Mouse (Mus musculus): ENCODE results near the gene Bbx. TPM values are rescaled to one million over a fixed set of nuclear protein-coding genes. Genes with fewer than 3 reads are reported as not detected.

Gene Bbx
- total and polyA plus RNA-seq, 3 experiments, result 3.7 to 112 (median 43.7) TPM

DNA sequence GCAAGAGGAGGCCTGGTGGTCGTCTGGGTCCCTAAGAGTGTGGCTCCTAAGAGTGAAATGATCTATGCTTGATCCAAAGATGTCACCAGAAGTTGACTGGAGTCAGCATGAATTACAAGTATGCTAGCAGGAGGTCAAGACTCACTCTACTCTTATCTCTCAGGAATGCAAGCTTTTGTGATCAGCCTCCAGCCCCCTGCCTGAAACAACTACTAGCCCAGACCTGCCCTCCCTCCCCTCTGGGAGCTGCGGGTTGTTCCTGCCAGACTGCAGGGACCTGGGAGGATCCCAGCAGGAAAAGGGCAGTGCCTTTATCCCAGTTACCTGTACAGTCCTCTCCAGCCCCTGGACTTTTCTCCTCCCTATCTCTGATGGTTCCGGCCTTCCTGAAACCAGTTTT lies 27.0 kb upstream of the Bbx start:
- no peaks in the 10 kb centered on the region for H3K9me3 ChIP-seq (replicated peaks)
- TF ChIP-seq POLR2AphosphoS5 (IDR thresholded peaks at IDR 0.05; ENCODE audit: insufficient replicate concordance, low read depth, low read length) (no peak), CTCF (IDR thresholded peaks at IDR 0.05; ENCODE audit: low read depth, low read length) (no peak), GATA1 (IDR thresholded peaks at IDR 0.05; ENCODE audit: borderline replicate concordance, low read length) (no peak), TAL1 (conservative IDR thresholded peaks at IDR 0.05; ENCODE audit: low read depth, low read length) (no peak), GATA2 (IDR thresholded peaks at IDR 0.05; ENCODE audit: borderline replicate concordance, low read depth, low read length) (no peak)
- no peaks in the 10 kb centered on the region for H3K36me3 ChIP-seq (replicated peaks)
- peaks cover 12% of the 10 kb centered on the region for H3K27me3 ChIP-seq (ENCODE audit: insufficient read depth, low read length)
- H3K4me1 ChIP-seq (ENCODE audit: insufficient read depth, low read depth, low read length), result no peaks in the 10 kb centered on the region
- no peak overlapping the region for H3K4me3 ChIP-seq (ENCODE audit: low read depth, low read length)
- ATAC-seq (ENCODE audit: extremely low read depth, insufficient number of reproducible peaks, low FRiP score, poor library complexity, severe bottlenecking) (no peak), DNase-seq (ENCODE audit: low spot score) (no peak)

DNA sequence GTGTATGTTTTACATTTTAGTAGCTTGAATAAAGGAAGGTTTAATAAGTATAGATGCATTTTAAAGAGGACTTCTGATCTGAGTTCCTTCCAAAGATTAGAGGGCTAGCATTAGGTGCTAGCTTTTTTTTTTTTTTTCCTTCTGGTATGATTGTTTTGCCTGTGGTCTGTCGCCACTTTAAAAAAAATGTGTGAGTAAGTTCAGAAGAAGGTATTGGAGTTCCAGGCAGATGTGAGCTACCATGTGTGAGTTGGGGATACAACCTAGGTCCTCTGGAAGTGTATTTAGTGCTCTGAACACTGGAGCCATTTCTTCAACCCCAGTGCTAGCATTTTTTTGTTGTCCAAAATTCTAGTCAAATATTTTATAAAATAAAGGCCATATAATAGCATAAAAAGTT lies 23.9 kb upstream of the Bbx start:
- DNase-seq (ENCODE audit: low spot score) (no peak), ATAC-seq (ENCODE audit: extremely low read depth, insufficient number of reproducible peaks, low FRiP score, poor library complexity, severe bottlenecking) (no peak)
- H3K36me3 ChIP-seq (replicated peaks), result no peaks in the 10 kb centered on the region
- no peaks in the 10 kb centered on the region for H3K4me1 ChIP-seq (ENCODE audit: insufficient read depth, low read depth, low read length)
- H3K27me3 ChIP-seq (ENCODE audit: insufficient read depth, low read length), result peaks cover 15% of the 10 kb centered on the region
- no peaks in the 10 kb centered on the region for H3K9me3 ChIP-seq (replicated peaks)
- no peak overlapping the region for H3K4me3 ChIP-seq (ENCODE audit: low read depth, low read length)
- no peak for TF ChIP-seq GATA1 (IDR thresholded peaks at IDR 0.05; ENCODE audit: borderline replicate concordance, low read length)
- TF ChIP-seq POLR2AphosphoS5 (IDR thresholded peaks at IDR 0.05; ENCODE audit: insufficient replicate concordance, low read depth, low read length), result no peak
- TF ChIP-seq CTCF (IDR thresholded peaks at IDR 0.05; ENCODE audit: low read depth, low read length), result no peak
- no peak for TF ChIP-seq GATA2 (IDR thresholded peaks at IDR 0.05; ENCODE audit: borderline replicate concordance, low read depth, low read length)
- TF ChIP-seq TAL1 (conservative IDR thresholded peaks at IDR 0.05; ENCODE audit: low read depth, low read length), result no peak

DNA sequence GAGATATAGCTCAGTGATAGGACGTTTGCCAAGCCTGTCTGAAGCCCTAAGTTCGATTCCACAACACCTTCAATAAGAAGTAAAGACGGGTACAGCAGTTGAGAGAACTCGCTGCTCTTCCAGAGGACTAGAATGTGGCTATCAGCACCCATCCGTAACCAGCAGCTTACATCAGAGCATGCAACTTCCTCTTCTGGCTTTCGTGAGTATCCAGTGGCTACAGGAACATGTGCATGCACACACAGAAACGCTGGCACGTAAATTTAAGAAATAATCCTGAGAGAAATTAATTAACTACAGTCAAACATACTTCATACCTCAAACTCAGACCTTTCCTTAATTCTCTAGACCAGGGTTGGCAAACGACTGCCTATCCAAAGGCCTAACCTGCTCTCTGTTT lies 16.9 kb upstream of the Bbx start:
- Histone ChIP-seq H3K4me3 (ENCODE audit: low read depth, low read length) (no peak overlapping the region), H3K9me3 (replicated peaks) (no peaks in the 10 kb centered on the region), H3K36me3 (replicated peaks) (no peaks in the 10 kb centered on the region), H3K4me1 (ENCODE audit: insufficient read depth, low read depth, low read length) (peaks cover 9% of the 10 kb centered on the region), H3K27me3 (ENCODE audit: insufficient read depth, low read length) (peaks cover 9% of the 10 kb centered on the region; the same call in 1 of the 2 replicates)
- TF ChIP-seq TAL1 (conservative IDR thresholded peaks at IDR 0.05; ENCODE audit: low read depth, low read length) (no peak), POLR2AphosphoS5 (IDR thresholded peaks at IDR 0.05; ENCODE audit: insufficient replicate concordance, low read depth, low read length) (no peak), GATA2 (IDR thresholded peaks at IDR 0.05; ENCODE audit: borderline replicate concordance, low read depth, low read length) (no peak), CTCF (IDR thresholded peaks at IDR 0.05; ENCODE audit: low read depth, low read length) (no peak), GATA1 (IDR thresholded peaks at IDR 0.05; ENCODE audit: borderline replicate concordance, low read length) (no peak)
- ATAC-seq (ENCODE audit: extremely low read depth, insufficient number of reproducible peaks, low FRiP score, poor library complexity, severe bottlenecking) (0 out of 2 replicates have a peak, but pooled peaks have one; percentile 31), DNase-seq (ENCODE audit: low spot score) (no peak)

GRCm38 (mm10) chr16:50445014-50445413 lies 12.8 kb upstream of the Bbx start:
- H3K4me1 ChIP-seq (ENCODE audit: insufficient read depth, low read depth, low read length), result peaks cover 9% of the 10 kb centered on the region
- H3K4me3 ChIP-seq (ENCODE audit: low read depth, low read length), result no peak overlapping the region
- H3K27me3 ChIP-seq (ENCODE audit: insufficient read depth, low read length), result peaks cover 14% of the 10 kb centered on the region; the same call in 1 of the 2 replicates
- H3K36me3 ChIP-seq (replicated peaks), result no peaks in the 10 kb centered on the region
- H3K9me3 ChIP-seq (replicated peaks), result no peaks in the 10 kb centered on the region
- DNase-seq (ENCODE audit: low spot score) (no peak), ATAC-seq (ENCODE audit: extremely low read depth, insufficient number of reproducible peaks, low FRiP score, poor library complexity, severe bottlenecking) (no peak; the same call in 1 of the 2 replicates)
- no peak for TF ChIP-seq CTCF (IDR thresholded peaks at IDR 0.05; ENCODE audit: low read depth, low read length)
- no peak for TF ChIP-seq TAL1 (conservative IDR thresholded peaks at IDR 0.05; ENCODE audit: low read depth, low read length)
- TF ChIP-seq GATA1 (IDR thresholded peaks at IDR 0.05; ENCODE audit: borderline replicate concordance, low read length), result no peak

DNA sequence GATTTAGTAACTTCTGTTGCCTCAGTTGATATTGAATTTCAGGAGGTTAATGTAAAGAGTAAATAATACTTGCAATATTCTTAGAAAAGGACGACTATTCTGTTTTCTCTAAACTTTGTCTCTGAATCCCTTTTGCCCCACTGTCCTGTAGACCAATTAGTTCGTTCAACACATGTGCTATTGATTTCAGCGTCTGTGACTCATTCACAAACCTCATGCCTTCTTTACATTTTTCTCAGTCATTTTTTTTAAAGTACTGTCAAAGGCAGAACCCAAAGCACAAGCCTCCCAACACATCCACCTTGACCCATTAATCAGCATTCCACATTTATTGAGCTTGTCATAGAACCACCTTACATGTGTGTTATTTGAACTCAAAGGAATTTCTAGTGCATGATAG lies 6.6 kb upstream of the Bbx start:
- ATAC-seq (ENCODE audit: extremely low read depth, insufficient number of reproducible peaks, low FRiP score, poor library complexity, severe bottlenecking), result no peak
- TF ChIP-seq CTCF (IDR thresholded peaks at IDR 0.05; ENCODE audit: low read depth, low read length), result no peak
- TF ChIP-seq TAL1 (conservative IDR thresholded peaks at IDR 0.05; ENCODE audit: low read depth, low read length), result no peak
- no peak for TF ChIP-seq POLR2AphosphoS5 (IDR thresholded peaks at IDR 0.05; ENCODE audit: insufficient replicate concordance, low read depth, low read length)
- no peak for TF ChIP-seq GATA1 (IDR thresholded peaks at IDR 0.05; ENCODE audit: borderline replicate concordance, low read length)
- TF ChIP-seq GATA2 (IDR thresholded peaks at IDR 0.05; ENCODE audit: borderline replicate concordance, low read depth, low read length), result no peak
- no peaks in the 10 kb centered on the region for H3K9me3 ChIP-seq (replicated peaks)
- no peak for DNase-seq (ENCODE audit: low spot score)
- no peaks in the 10 kb centered on the region for H3K36me3 ChIP-seq (replicated peaks)
- no peak overlapping the region for H3K4me3 ChIP-seq (ENCODE audit: low read depth, low read length)
- peaks cover 20% of the 10 kb centered on the region for H3K27me3 ChIP-seq (ENCODE audit: insufficient read depth, low read length)
- peaks cover 6% of the 10 kb centered on the region; the same call in 1 of the 2 replicates for H3K4me1 ChIP-seq (ENCODE audit: insufficient read depth, low read depth, low read length)

DNA sequence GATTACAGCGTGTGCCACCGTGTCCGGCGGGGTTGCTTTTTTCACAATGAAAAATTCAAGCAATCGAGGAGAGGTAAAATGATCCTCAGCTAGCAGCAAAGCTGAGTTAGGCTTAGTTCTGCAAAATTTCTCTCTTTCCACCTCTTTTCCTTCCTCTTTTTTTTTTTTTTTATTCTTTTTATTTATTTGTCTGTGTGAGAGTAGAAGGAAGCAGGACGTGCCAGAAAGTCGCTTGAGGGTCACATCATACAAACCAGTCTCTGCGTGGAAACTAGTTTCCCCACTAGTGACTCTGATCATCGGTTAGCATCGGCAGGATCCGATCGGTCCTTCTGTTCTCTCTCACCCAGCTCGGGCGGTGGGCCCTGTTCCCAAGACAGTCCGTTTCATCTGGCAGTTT lies 5.6 kb upstream of the Bbx start:
- H3K27me3 ChIP-seq (ENCODE audit: insufficient read depth, low read length), result peaks cover 19% of the 10 kb centered on the region
- peaks cover 9% of the 10 kb centered on the region for H3K4me1 ChIP-seq (ENCODE audit: insufficient read depth, low read depth, low read length)
- H3K9me3 ChIP-seq (replicated peaks), result no peaks in the 10 kb centered on the region
- no peaks in the 10 kb centered on the region for H3K36me3 ChIP-seq (replicated peaks)
- no peak for TF ChIP-seq GATA2 (IDR thresholded peaks at IDR 0.05; ENCODE audit: borderline replicate concordance, low read depth, low read length)
- no peak for DNase-seq (ENCODE audit: low spot score)
- ATAC-seq (ENCODE audit: extremely low read depth, insufficient number of reproducible peaks, low FRiP score, poor library complexity, severe bottlenecking), result no peak
- H3K4me3 ChIP-seq (ENCODE audit: low read depth, low read length), result no peak overlapping the region

- Histone ChIP-seq H3K27me3 (ENCODE audit: insufficient read depth, low read length) (peaks cover 17% of the 10 kb centered on the region), H3K4me1 (ENCODE audit: insufficient read depth, low read depth, low read length) (peaks cover 13% of the 10 kb centered on the region), H3K4me3 (ENCODE audit: low read depth, low read length) (no peak overlapping the region), H3K9me3 (replicated peaks) (no peaks in the 10 kb centered on the region), H3K36me3 (replicated peaks) (no peaks in the 10 kb centered on the region)
- TF ChIP-seq TAL1 (conservative IDR thresholded peaks at IDR 0.05; ENCODE audit: low read depth, low read length), result no peak
- no peak for TF ChIP-seq GATA1 (IDR thresholded peaks at IDR 0.05; ENCODE audit: borderline replicate concordance, low read length)
- TF ChIP-seq GATA2 (IDR thresholded peaks at IDR 0.05; ENCODE audit: borderline replicate concordance, low read depth, low read length), result no peak
- TF ChIP-seq CTCF (IDR thresholded peaks at IDR 0.05; ENCODE audit: low read depth, low read length), result no peak
- TF ChIP-seq POLR2AphosphoS5 (IDR thresholded peaks at IDR 0.05; ENCODE audit: insufficient replicate concordance, low read depth, low read length), result no peak
- DNase-seq (ENCODE audit: low spot score) (no peak), ATAC-seq (ENCODE audit: extremely low read depth, insufficient number of reproducible peaks, low FRiP score, poor library complexity, severe bottlenecking) (no peak)
These were observed 5.1 kb upstream of the Bbx start for GRCm38 (mm10) chr16:50437331-50437730.
